Mouse (Mus musculus) neural tube, embryonic 15.5 days (tissue): Measurements from ENCODE around the gene Olfr429. TPM values are rescaled to one million over a fixed set of nuclear protein-coding genes. Genes with fewer than 3 reads are reported as not detected.
"Not testable (repeated sequence)": the region's sequence is repeated elsewhere in the genome, so short reads cannot be mapped to it uniquely, and the experiment has no call there.

Experiments used
- ATAC-seq: fragments of 200-750 bp; cut with Nextera tagmentation; 2 replicates; pipeline ENCODE4 v1.8.0; 2017; ENCODE audit warnings: mild to moderate bottlenecking, moderate TSS enrichment, moderate library complexity; ENCODE audit not compliant: low FRiP score
- H3K27ac ChIP-seq: fragments of 300-500 bp; sonication (generic); replicated peaks from 2 replicates; pipeline ENCODE4 v1.5.1; 2015; ENCODE audit warnings: mild to moderate bottlenecking, inconsistent platforms
- H3K27me3 ChIP-seq: fragments of 300-500 bp; sonication (generic); replicated peaks from 2 replicates; pipeline ENCODE4 v1.6.1; 2015; ENCODE audit warnings: inconsistent platforms
- H3K36me3 ChIP-seq: fragments of 300-500 bp; sonication (generic); 2 replicates; pipeline ENCODE4 v1.6.1; 2015; ENCODE audit warnings: inconsistent platforms
- H3K4me1 ChIP-seq: fragments of 300-500 bp; sonication (generic); 2 replicates; pipeline ENCODE4 v1.6.1; 2015; ENCODE audit warnings: inconsistent platforms
- H3K4me2 ChIP-seq: fragments of 300-500 bp; sonication (generic); 2 replicates; pipeline ENCODE4 v1.6.1; 2015; ENCODE audit warnings: inconsistent platforms, mild to moderate bottlenecking, moderate library complexity
- H3K4me3 ChIP-seq: fragments of 300-500 bp; sonication (generic); replicated peaks from 2 replicates; pipeline ENCODE4 v1.5.1; 2015; ENCODE audit warnings: mild to moderate bottlenecking, inconsistent platforms
- H3K9ac ChIP-seq: fragments of 300-500 bp; sonication (generic); replicated peaks from 2 replicates; pipeline ENCODE4 v1.6.1; 2015; ENCODE audit warnings: mild to moderate bottlenecking, inconsistent platforms
- H3K9me3 ChIP-seq: fragments of 300-500 bp; sonication (generic); replicated peaks from 2 replicates; pipeline ENCODE4 v1.6.1; 2016; ENCODE audit warnings: inconsistent platforms
- WGBS: fragments of 180-500 bp; shearing (Covaris S2); methylation state at CpG from one replicate; pipeline ENCODE4 v1.1.7; 2015; ENCODE audit warnings: mixed read lengths; 5-methylcytosine and 5-hydroxymethylcytosine counted together
- polyA plus RNA-seq: library from polyadenylated mRNA; unstranded; fragments of >200 nt; fragmentation: Nextera tagmentation; extraction: Ambion mirVana; gene quantifications from 2 replicates; pipeline ENCODE4 v1.2.1, GENCODE M21; 2015

The Olfr429 gene
- polyA plus RNA-seq, result not detected in 2 replicates

GRCm38 (mm10) chr1:174084031-174084430 lies at the start of gene Olfr429:
Gene Olfr429, plus strand, starts transcription at chr1:174084331.
- no peak for ATAC-seq
- 91% methylated on average over 2 of the region's 2 CpGs for WGBS

GRCm38 (mm10) chr1:174035841-174036240 lies 48.3 kb upstream of the Olfr429 start:
- Histone ChIP-seq H3K27ac (no peak overlapping the region), H3K36me3 (no peaks in the 10 kb centered on the region), H3K4me2 (no peak overlapping the region), H3K4me3 (no peak overlapping the region), H3K9me3 (no peaks in the 10 kb centered on the region), H3K9ac (no peak overlapping the region), H3K4me1 (no peaks in the 10 kb centered on the region), H3K27me3 (no peaks in the 10 kb centered on the region)
- no peak for ATAC-seq
- whole genome bisulfite sequencing, result 56% methylated on average over 4 of the region's 4 CpGs

More at GRCm38 (mm10) chr1:174084031-174084430, at the start of gene Olfr429:
- H3K9me3 ChIP-seq, result no peaks in the 10 kb centered on the region
- no peak within 1 kb of the TSS for H3K27ac ChIP-seq
- H3K4me2 ChIP-seq, result no peak within 1 kb of the TSS
- no peaks in the 10 kb centered on the region for H3K27me3 ChIP-seq
- H3K36me3 ChIP-seq, result no peaks in the 10 kb centered on the region
- no peaks in the 10 kb centered on the region for H3K4me1 ChIP-seq
- no peak within 1 kb of the TSS for H3K9ac ChIP-seq
- H3K4me3 ChIP-seq, result no peak within 1 kb of the TSS

DNA sequence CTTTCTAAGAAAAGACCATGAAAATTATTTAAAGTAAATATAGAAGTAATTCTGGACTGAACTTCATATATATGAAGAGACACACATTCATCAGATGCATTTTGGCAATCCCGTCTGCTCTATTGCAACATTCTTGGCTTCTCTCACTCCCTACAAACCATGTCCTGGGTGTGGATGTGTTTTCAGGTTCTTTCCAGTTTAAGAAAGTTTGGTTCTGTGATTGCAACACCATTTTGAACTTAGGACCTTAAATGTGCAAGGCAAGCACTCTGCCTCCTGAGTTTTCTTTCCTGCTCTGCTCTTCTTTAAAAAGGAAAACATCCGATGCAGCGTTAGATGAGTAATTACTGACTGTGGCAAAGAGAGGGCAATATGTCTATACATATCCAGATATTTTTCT lies 45.7 kb upstream of the Olfr429 start:
- H3K4me2 ChIP-seq, result no peak overlapping the region
- H3K27me3 ChIP-seq, result no peaks in the 10 kb centered on the region
- no peak for ATAC-seq
- no peak overlapping the region for H3K4me3 ChIP-seq
- H3K4me1 ChIP-seq, result no peaks in the 10 kb centered on the region
- 89% methylated on average over 3 of the region's 3 CpGs for WGBS
- H3K36me3 ChIP-seq, result no peaks in the 10 kb centered on the region
- H3K27ac ChIP-seq, result no peak overlapping the region
- no peaks in the 10 kb centered on the region for H3K9me3 ChIP-seq
- H3K9ac ChIP-seq, result no peak overlapping the region

DNA sequence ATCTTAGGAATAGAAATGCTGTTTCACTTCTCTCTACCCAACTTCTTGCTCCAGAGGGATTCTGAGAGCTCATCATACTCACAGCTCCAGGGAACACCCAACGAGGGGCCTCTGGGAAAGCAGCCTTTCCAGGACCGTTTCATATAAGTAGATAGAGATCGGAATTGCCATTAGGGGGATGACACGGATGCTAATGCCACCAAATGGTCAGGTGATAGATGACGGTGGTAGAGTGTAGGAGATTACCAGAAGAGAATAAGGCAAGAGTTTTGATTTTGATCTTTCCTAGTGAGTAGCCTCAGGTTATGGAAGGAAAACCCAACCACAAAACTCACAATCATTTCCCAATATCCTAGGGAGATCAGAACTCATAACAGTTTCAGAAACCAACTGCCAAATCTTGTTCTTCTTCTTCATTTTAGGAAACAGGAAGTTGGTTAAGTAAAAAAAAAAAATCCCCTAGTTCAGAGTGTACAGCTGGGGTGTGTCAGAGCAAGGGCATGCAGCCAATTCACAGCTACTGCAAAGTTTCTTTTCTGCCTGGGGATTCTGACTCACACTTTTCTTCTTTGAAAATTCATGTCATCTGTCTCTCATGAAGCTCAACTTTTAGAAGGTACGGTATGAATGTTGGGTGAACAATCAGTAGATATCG lies 43.5 kb upstream of the Olfr429 start, which contains the start of gene Olfr433:
TSS of gene Olfr433 (plus strand) at position 183 of the 655 bp plus-strand sequence.
- Histone ChIP-seq H3K27me3 (no peaks in the 10 kb centered on the region), H3K9ac (no peak within 1 kb of the TSS), H3K9me3 (no peaks in the 10 kb centered on the region), H3K4me1 (no peaks in the 10 kb centered on the region), H3K4me3 (no peak within 1 kb of the TSS), H3K27ac (no peak within 1 kb of the TSS), H3K36me3 (no peaks in the 10 kb centered on the region), H3K4me2 (no peak within 1 kb of the TSS)
- no peak for ATAC-seq
- WGBS, result 89% methylated on average over 7 of the region's 7 CpGs

DNA sequence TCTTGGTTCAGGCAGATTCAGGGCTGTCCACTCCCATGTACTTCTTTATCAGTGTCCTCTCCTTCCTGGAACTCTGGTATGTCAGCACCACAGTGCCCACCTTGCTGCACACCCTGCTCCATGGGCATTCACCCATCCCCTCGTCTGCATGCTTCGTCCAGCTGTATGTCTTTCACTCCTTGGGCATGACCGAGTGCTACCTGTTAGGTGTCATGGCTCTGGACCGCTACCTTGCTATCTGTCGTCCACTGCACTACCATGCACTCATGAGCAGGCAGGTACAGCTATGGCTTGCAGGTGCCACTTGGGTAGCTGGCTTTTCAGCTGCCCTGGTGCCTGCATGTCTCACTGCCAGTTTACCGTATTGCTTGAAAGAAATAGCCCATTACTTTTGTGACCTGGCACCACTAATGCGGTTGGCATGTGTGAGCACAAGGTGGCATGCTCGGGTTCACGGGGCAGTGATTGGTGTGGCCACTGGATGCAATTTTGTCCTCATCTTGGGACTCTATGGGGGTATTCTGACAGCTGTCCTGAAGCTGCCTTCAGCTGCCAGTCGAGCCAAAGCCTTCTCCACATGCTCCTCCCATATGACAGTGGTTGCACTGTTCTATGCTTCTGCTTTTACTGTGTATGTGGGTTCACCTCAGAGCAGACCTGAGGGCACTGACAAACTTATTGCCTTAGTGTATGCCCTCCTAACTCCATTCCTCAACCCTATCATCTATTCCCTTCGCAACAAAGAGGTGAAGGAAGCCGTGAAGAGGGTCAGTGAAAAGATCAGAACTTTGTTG lies 41.8 kb upstream of the Olfr429 start:
- 92% methylated on average over 12 of the region's 12 CpGs for WGBS

GRCm38 (mm10) chr1:174044431-174044830 lies 39.7 kb upstream of the Olfr429 start:
- ATAC-seq, result no peak
- 68% methylated on average over 2 of the region's 2 CpGs for WGBS

More for the DNA sequence above, 41.8 kb upstream of the Olfr429 start:
- H3K4me1 ChIP-seq, H3K27ac ChIP-seq, H3K9me3 ChIP-seq, H3K4me3 ChIP-seq, H3K9ac ChIP-seq, H3K36me3 ChIP-seq, H3K4me2 ChIP-seq, ATAC-seq, H3K27me3 ChIP-seq: not testable (repeated sequence)

DNA sequence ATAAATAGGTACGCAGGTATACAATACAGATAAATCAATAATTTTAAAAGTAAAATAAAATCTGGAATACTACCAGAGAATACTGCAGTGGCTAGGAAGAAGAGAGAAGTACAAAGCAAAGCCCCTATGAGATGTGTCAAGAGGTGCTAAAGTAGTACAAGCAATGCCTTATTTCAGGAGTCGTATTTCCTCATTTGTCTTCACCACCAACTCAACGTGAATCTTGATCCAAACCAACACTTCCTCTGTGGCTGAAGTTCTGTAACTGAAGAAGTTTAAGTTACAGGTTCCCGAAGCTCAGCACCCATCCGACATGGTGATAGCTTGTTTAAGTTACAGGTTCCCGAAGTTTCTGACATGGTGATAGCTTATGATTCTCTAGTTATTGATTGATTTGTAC lies 35.9 kb upstream of the Olfr429 start:
- H3K4me1 ChIP-seq, H3K4me3 ChIP-seq: not testable (repeated sequence)
- WGBS, result 91% methylated on average over 6 of the region's 6 CpGs

More at GRCm38 (mm10) chr1:174044431-174044830, 39.7 kb upstream of the Olfr429 start:
- no peak overlapping the region for H3K27ac ChIP-seq
- H3K9me3 ChIP-seq, result no peaks in the 10 kb centered on the region
- no peaks in the 10 kb centered on the region for H3K27me3 ChIP-seq
- no peak overlapping the region for H3K9ac ChIP-seq
- H3K4me3 ChIP-seq, result no peak overlapping the region
- no peak overlapping the region for H3K4me2 ChIP-seq
- H3K36me3 ChIP-seq, result no peaks in the 10 kb centered on the region
- no peaks in the 10 kb centered on the region for H3K4me1 ChIP-seq

GRCm38 (mm10) chr1:174048893-174049292 lies 35.2 kb upstream of the Olfr429 start, which contains the start of gene Olfr432:
Gene Olfr432, plus strand, starts transcription at chr1:174049205.
- no peak within 1 kb of the TSS for H3K27ac ChIP-seq
- no peaks in the 10 kb centered on the region for H3K4me1 ChIP-seq
- H3K9me3 ChIP-seq, result no peaks in the 10 kb centered on the region
- H3K27me3 ChIP-seq, result no peaks in the 10 kb centered on the region
- no peak for ATAC-seq
- no peaks in the 10 kb centered on the region for H3K36me3 ChIP-seq
- H3K4me2 ChIP-seq, result no peak within 1 kb of the TSS
- no peak within 1 kb of the TSS for H3K9ac ChIP-seq
- 73% methylated on average over 2 of the region's 2 CpGs for WGBS
- H3K4me3 ChIP-seq, result no peak within 1 kb of the TSS

More for the DNA sequence above, 35.9 kb upstream of the Olfr429 start:
- not testable (repeated sequence) for H3K9me3 ChIP-seq, ATAC-seq, H3K4me2 ChIP-seq, H3K36me3 ChIP-seq, H3K9ac ChIP-seq, H3K27me3 ChIP-seq, H3K27ac ChIP-seq

DNA sequence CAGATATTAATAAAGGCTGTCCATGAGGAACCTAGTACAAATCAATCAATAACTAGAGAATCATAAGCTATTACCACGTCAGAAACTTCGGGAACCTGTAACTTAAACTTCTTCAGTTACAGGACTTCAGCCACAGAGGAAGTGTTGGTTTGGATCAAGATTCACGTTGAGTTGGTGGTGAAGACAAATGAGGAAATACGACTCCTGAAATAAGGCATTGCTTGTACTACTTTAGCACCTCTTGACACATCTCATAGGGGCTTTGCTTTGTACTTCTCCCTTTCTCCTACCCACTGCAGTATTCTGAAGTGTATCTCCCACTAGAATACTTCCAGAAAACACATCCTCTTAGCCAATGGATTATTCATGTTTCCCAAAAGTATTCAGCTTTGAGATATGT lies 34.8 kb upstream of the Olfr429 start:
- not testable (repeated sequence) for H3K27me3 ChIP-seq, H3K4me2 ChIP-seq, H3K36me3 ChIP-seq, H3K4me1 ChIP-seq, H3K4me3 ChIP-seq, H3K27ac ChIP-seq, H3K9me3 ChIP-seq, H3K9ac ChIP-seq, ATAC-seq
- 80% methylated on average over 4 of the region's 4 CpGs for WGBS

GRCm38 (mm10) chr1:174050532-174050931 lies 33.6 kb upstream of the Olfr429 start:
- 94% methylated on average over 4 of the region's 4 CpGs for WGBS
- Histone ChIP-seq H3K4me1 (no peaks in the 10 kb centered on the region), H3K27me3 (no peaks in the 10 kb centered on the region), H3K9ac (no peak overlapping the region), H3K36me3 (no peaks in the 10 kb centered on the region), H3K4me3 (no peak overlapping the region), H3K4me2 (no peak overlapping the region), H3K9me3 (no peaks in the 10 kb centered on the region), H3K27ac (no peak overlapping the region)
- ATAC-seq, result no peak

DNA sequence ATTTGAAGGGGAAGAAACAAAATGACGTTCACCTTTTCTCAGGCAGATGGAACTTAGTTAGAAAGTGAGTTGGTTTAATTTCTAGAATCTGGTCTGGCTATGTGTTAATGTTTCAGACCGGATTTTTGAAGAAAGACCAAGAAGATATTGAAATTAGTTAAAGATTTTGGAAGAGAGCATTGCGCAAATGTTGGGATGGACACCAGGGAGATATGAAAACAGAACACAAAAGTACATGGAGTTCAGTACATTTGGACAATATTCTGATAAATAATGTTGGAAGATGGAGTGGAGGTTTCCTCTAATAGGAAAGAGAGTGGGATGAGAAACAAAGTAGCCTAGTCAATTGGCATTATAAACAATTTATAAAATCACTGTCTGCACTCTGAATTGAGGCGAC lies 32.6 kb upstream of the Olfr429 start:
- Histone ChIP-seq H3K4me1 (no peaks in the 10 kb centered on the region), H3K4me2 (no peak overlapping the region), H3K36me3 (no peaks in the 10 kb centered on the region), H3K4me3 (no peak overlapping the region), H3K27me3 (no peaks in the 10 kb centered on the region), H3K9me3 (no peaks in the 10 kb centered on the region), H3K27ac (no peak overlapping the region), H3K9ac (no peak overlapping the region)
- WGBS, result 93% methylated on average over 4 of the region's 4 CpGs
- no peak for ATAC-seq
